ENCODE assay signal across 8 mouse cellular contexts in the genomic region with DNA sequence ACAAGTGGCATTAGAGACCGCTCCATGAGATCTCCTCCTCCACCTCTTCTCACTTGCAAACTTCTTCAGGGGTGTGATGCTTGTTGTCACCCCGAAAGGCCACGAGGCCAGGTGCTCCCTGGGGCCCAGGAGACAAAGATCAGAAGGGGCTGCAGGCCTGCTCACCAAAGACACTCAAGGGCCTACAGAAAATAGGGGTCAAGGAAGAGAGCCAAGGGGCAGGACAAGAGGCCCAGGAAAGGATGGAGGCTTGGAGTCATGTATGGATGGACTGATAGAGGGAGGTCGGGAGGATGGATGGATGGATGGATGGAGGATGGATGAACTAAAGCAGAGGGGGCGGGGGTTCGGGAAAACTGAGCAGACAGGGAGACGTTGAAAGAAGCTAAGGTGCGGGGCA. TPM values are rescaled to one million over a fixed set of nuclear protein-coding genes. Genes with fewer than 3 reads are reported as not detected.
DNase-seq lines count a peak whose midpoint lies in the region; ATAC-seq and TF ChIP-seq lines count a peak whose summit lies in the region.

No protein-coding gene starts in this region.

- no peaks in the 10 kb centered on the region for H3K27me3 ChIP-seq in kidney, postnatal 0 days (ENCODE audit: insufficient read depth, low read length)
- no peaks in the 10 kb centered on the region for H3K27me3 ChIP-seq in embryonic facial prominence, embryonic 11.5 days (ENCODE audit: control insufficient read depth, insufficient read depth, low read length)

- TF ChIP-seq CTCF in kidney, postnatal 0 days (IDR thresholded peaks at IDR 0.05; ENCODE audit: low read depth) = no peak

- no peak overlapping the region for H3K27ac ChIP-seq in kidney, postnatal 0 days
- no peak overlapping the region; the same call in 1 of the 2 replicates for H3K27ac ChIP-seq in embryonic facial prominence, embryonic 11.5 days (replicated peaks; ENCODE audit: low read depth, low read length)

- peak overlapping the region; percentile 81 for H3K4me2 ChIP-seq in kidney, postnatal 0 days (ENCODE audit: low read length)
- peak overlapping the region; percentile 70 for H3K4me2 ChIP-seq in embryonic facial prominence, embryonic 11.5 days (ENCODE audit: low read depth, low read length)

- peaks cover 11% of the 10 kb centered on the region for H3K4me1 ChIP-seq in kidney, postnatal 0 days (replicated peaks; ENCODE audit: insufficient read depth, low read length)
- peaks cover 4% of the 10 kb centered on the region for H3K4me1 ChIP-seq in embryonic facial prominence, embryonic 11.5 days (ENCODE audit: control insufficient read depth, insufficient read depth, low read length)

- H3K36me3 ChIP-seq in kidney, postnatal 0 days (ENCODE audit: insufficient read depth, low read length) = peaks cover 11% of the 10 kb centered on the region
- no peaks in the 10 kb centered on the region; the same call in none of the 2 replicates for H3K36me3 ChIP-seq in embryonic facial prominence, embryonic 11.5 days (replicated peaks; ENCODE audit: control insufficient read depth, insufficient read depth, low read depth, low read length)

- H3K9ac ChIP-seq in kidney, postnatal 0 days (ENCODE audit: low read depth, low read length) = peak overlapping the region; percentile 87
- H3K9ac ChIP-seq in embryonic facial prominence, embryonic 11.5 days (replicated peaks; ENCODE audit: low read length) = peak overlapping the region; percentile 86

- 1% methylated on average over 8 of the region's 8 CpGs for WGBS in kidney, postnatal 0 days
- WGBS in embryonic facial prominence, embryonic 11.5 days = 8% methylated on average over 8 of the region's 8 CpGs

- ATAC-seq in kidney, postnatal 0 days (replicated peaks; ENCODE audit: low FRiP score, low read depth) = no peak; the same call in 1 of the 2 replicates
- ATAC-seq in embryonic facial prominence, embryonic 11.5 days (replicated peaks; ENCODE audit: insufficient number of reproducible peaks, low FRiP score, low TSS enrichment, low read depth) = peak; percentile 4; the same call in 1 of the 2 replicates
- no peak for ATAC-seq in inflammation-experienced regulatory T-cells, adult 6 months

- peak overlapping the region; percentile 69 for H3K4me3 ChIP-seq in kidney, postnatal 0 days (replicated peaks; ENCODE audit: low read depth, low read length)
- peak overlapping the region; percentile 66 for H3K4me3 ChIP-seq in embryonic facial prominence, embryonic 11.5 days (ENCODE audit: low read depth, low read length)

- H3K9me3 ChIP-seq in kidney, postnatal 0 days (replicated peaks; ENCODE audit: low read length) = no peaks in the 10 kb centered on the region
- H3K9me3 ChIP-seq in embryonic facial prominence, embryonic 11.5 days (replicated peaks; ENCODE audit: control insufficient read depth, low read length) = no peaks in the 10 kb centered on the region

- DNase-seq in kidney, postnatal 0 days (ENCODE audit: low spot score) = no peak
- DNase-seq in kidney, adult 18-20 months = no peak
- no peak for DNase-seq in embryonic facial prominence, embryonic 11.5 days (ENCODE audit: low spot score)
- DNase-seq in induced T-regulatory cell, adult 2 months (ENCODE audit: low read depth) = peak; percentile 31
- DNase-seq in neural tube, embryonic 10.5 days (ENCODE audit: extremely low spot score, low spot score) = peak; percentile 49
- no peak for DNase-seq in right cerebral cortex, adult 18-20 months
- DNase-seq in layer of hippocampus, postnatal 25 days (ENCODE audit: extremely low spot score in 1 of 2, low spot score in 1 of 2) = no peak

RNA-seq across cellular contexts. Expression of a gene that starts 1.2 kb away (rescaled TPM):
- 10.9 and 11.0 TPM in 2 replicates for polyA plus RNA-seq in kidney, postnatal 0 days (2015; fragmentation: Nextera tagmentation; extraction: Ambion mirVana)
- polyA plus RNA-seq in embryonic facial prominence, embryonic 11.5 days (2014; fragmentation: Nextera tagmentation; extraction: Ambion mirVana) = 17.6 and 19.0 TPM in 2 replicates
- total RNA-seq in layer of hippocampus, postnatal 25 days (2021) = 10 to 100 TPM; 19.5 to 31.1 TPM
- polyA plus RNA-seq in inflammation-experienced regulatory T-cells, adult 6 months (2017; shearing (Covaris generic)) = 1 to 10 TPM; 4.7 to 5.9 (median 5.6) TPM

RNA-seq across cellular contexts. Expression of a gene that starts 8.5 kb away (rescaled TPM):
- polyA plus RNA-seq in kidney, postnatal 0 days (2015; fragmentation: Nextera tagmentation; extraction: Ambion mirVana) = 3.1 and 3.4 TPM in 2 replicates
- 1.4 and 1.6 TPM in 2 replicates for polyA plus RNA-seq in embryonic facial prominence, embryonic 11.5 days (2014; fragmentation: Nextera tagmentation; extraction: Ambion mirVana)
- 10 to 100 TPM; 14.3 to 17.1 TPM for total RNA-seq in layer of hippocampus, postnatal 25 days (2021)
- polyA plus RNA-seq in inflammation-experienced regulatory T-cells, adult 6 months (2017; shearing (Covaris generic)) = 1 to 10 TPM; 6.6 to 7.3 (median 7.1) TPM

RNA-seq across cellular contexts. Expression of a gene that starts 16.9 kb away (rescaled TPM):
- polyA plus RNA-seq in kidney, postnatal 0 days (2015; fragmentation: Nextera tagmentation; extraction: Ambion mirVana) = 3.5 and 3.6 TPM in 2 replicates
- polyA plus RNA-seq in embryonic facial prominence, embryonic 11.5 days (2014; fragmentation: Nextera tagmentation; extraction: Ambion mirVana) = 0.95 and 1.1 TPM in 2 replicates
- 1 to 10 TPM; 2.9 to 3.6 TPM for total RNA-seq in layer of hippocampus, postnatal 25 days (2021)
- polyA plus RNA-seq in inflammation-experienced regulatory T-cells, adult 6 months (2017; shearing (Covaris generic)) = not detected

RNA-seq across cellular contexts. Expression of a gene that starts 23.4 kb away (rescaled TPM):
- polyA plus RNA-seq in kidney, postnatal 0 days (2015; fragmentation: Nextera tagmentation; extraction: Ambion mirVana) = 4.2 and 5.4 TPM in 2 replicates
- 2.8 and 3.1 TPM in 2 replicates for polyA plus RNA-seq in embryonic facial prominence, embryonic 11.5 days (2014; fragmentation: Nextera tagmentation; extraction: Ambion mirVana)
- total RNA-seq in layer of hippocampus, postnatal 25 days (2021) = 10 to 100 TPM; 66.8 to 67.7 TPM
- under 1 TPM; 0.33 to 0.53 (median 0.51) TPM for polyA plus RNA-seq in inflammation-experienced regulatory T-cells, adult 6 months (2017; shearing (Covaris generic))

RNA-seq across cellular contexts. Expression of a gene that starts 47.2 kb away (rescaled TPM):
- 254 and 255 TPM in 2 replicates for polyA plus RNA-seq in kidney, postnatal 0 days (2015; fragmentation: Nextera tagmentation; extraction: Ambion mirVana)
- 333 and 344 TPM in 2 replicates for polyA plus RNA-seq in embryonic facial prominence, embryonic 11.5 days (2014; fragmentation: Nextera tagmentation; extraction: Ambion mirVana)
- 10 to 100 TPM; 67.7 to 79.0 TPM for total RNA-seq in layer of hippocampus, postnatal 25 days (2021)
- polyA plus RNA-seq in inflammation-experienced regulatory T-cells, adult 6 months (2017; shearing (Covaris generic)) = 100 to 1,000 TPM; 167 to 264 (median 193) TPM

Comparison
In these comparisons a context has a peak if more than half of its experiments do, and no peak if none do; other contexts are left out.
1. DNase-seq: peak in induced T-regulatory cell, adult 2 months (single experiment) and neural tube, embryonic 10.5 days (single experiment); none in kidney, postnatal 0 days (single experiment), kidney, adult 18-20 months (single experiment), embryonic facial prominence, embryonic 11.5 days (single experiment), right cerebral cortex, adult 18-20 months (single experiment) and layer of hippocampus, postnatal 25 days (0 of 2).